Mouse (Mus musculus) megakaryocyte, embryonic 14.5 days (primary cell): ENCODE data around the gene Prr15l. TPM values are rescaled to one million over a fixed set of nuclear protein-coding genes. Genes with fewer than 3 reads are reported as not detected.

ENCODE experiments used
- H3K27me3 ChIP-seq: replicated peaks from 2 replicates; pipeline ENCODE3; 2012; ENCODE audit warnings: inconsistent platforms
- H3K36me3 ChIP-seq: replicated peaks from 2 replicates; pipeline ENCODE3; 2012; ENCODE audit warnings: low read length, inconsistent platforms, mixed read lengths
- H3K4me1 ChIP-seq: 2 replicates; pipeline ENCODE4 v1.6.1; 2012; ENCODE audit warnings: inconsistent platforms
- H3K4me3 ChIP-seq: replicated peaks from 2 replicates; pipeline ENCODE3; 2012; ENCODE audit warnings: moderate library complexity, mild to moderate bottlenecking, inconsistent platforms
- H3K9me3 ChIP-seq: 2 replicates; pipeline ENCODE4 v1.6.1; 2012; ENCODE audit warnings: inconsistent platforms
- FLI1 ChIP-seq: IDR thresholded peaks from 2 replicates; pipeline ENCODE4 v1.6.1; 2012; ENCODE audit warnings: low read length, inconsistent platforms, mixed read lengths
- GATA1 ChIP-seq: IDR thresholded peaks from 3 replicates; pipeline ENCODE4 v1.6.1; 2012; ENCODE audit warnings: mixed read lengths, low read length, inconsistent platforms, borderline replicate concordance
- polyA plus RNA-seq: library from polyadenylated mRNA; stranded (reverse); fragments of >175 nt; gene quantifications from 2 replicates; pipeline ENCODE4 v1.2.3, GENCODE M21; 2012; ENCODE audit warnings: low replicate concordance; ENCODE audit not compliant: insufficient read depth

Gene Prr15l
- polyA plus RNA-seq, 1 experiment, result not detected

GRCm38 (mm10) chr11:96975511-96976378 is 47.8 kb downstream of the Prr15l start:
- H3K9me3 ChIP-seq, result no peaks in the 10 kb centered on the region
- no peak for TF ChIP-seq FLI1
- TF ChIP-seq GATA1, result no peak
- peaks cover 10% of the 10 kb centered on the region for H3K36me3 ChIP-seq
- peaks cover 79% of the 10 kb centered on the region for H3K4me1 ChIP-seq
- H3K27me3 ChIP-seq, result no peaks in the 10 kb centered on the region
- H3K4me3 ChIP-seq, result peak overlapping the region; percentile 92

- H3K27me3 ChIP-seq, result peaks cover 2% of the 10 kb centered on the region
- peaks cover 7% of the 10 kb centered on the region for H3K36me3 ChIP-seq
- peak overlapping the region; percentile 92 for H3K4me3 ChIP-seq
- TF ChIP-seq GATA1 (no peak), FLI1 (no peak)
- peaks cover 75% of the 10 kb centered on the region for H3K4me1 ChIP-seq
- no peaks in the 10 kb centered on the region for H3K9me3 ChIP-seq
Observed at GRCm38 (mm10) chr11:96976379-96976687, 48.4 kb downstream of the Prr15l start.

- H3K4me1 ChIP-seq, result peaks cover 75% of the 10 kb centered on the region
- TF ChIP-seq FLI1 (no peak), GATA1 (no peak)
- H3K36me3 ChIP-seq, result peaks cover 5% of the 10 kb centered on the region
Observed at GRCm38 (mm10) chr11:96976911-96977591, 49.1 kb downstream of the Prr15l start.

GRCm38 (mm10) chr11:96977606-96978400 is 49.9 kb downstream of the Prr15l start:
- H3K4me3 ChIP-seq, result peak overlapping the region; percentile 92
- H3K4me1 ChIP-seq, result peaks cover 75% of the 10 kb centered on the region
- peaks cover 5% of the 10 kb centered on the region for H3K36me3 ChIP-seq
- H3K27me3 ChIP-seq, result peaks cover 9% of the 10 kb centered on the region
- no peaks in the 10 kb centered on the region for H3K9me3 ChIP-seq
- TF ChIP-seq FLI1, result peak; percentile 96
- peak; percentile 59; the same call in 1 of the 3 replicates for TF ChIP-seq GATA1

More at GRCm38 (mm10) chr11:96976911-96977591, 49.1 kb downstream of the Prr15l start:
- no peaks in the 10 kb centered on the region for H3K9me3 ChIP-seq
- H3K27me3 ChIP-seq, result peaks cover 7% of the 10 kb centered on the region
- peak overlapping the region; percentile 92 for H3K4me3 ChIP-seq

- TF ChIP-seq FLI1, result no peak
- no peak for TF ChIP-seq GATA1
- Histone ChIP-seq H3K36me3 (peaks cover 1% of the 10 kb centered on the region), H3K9me3 (no peaks in the 10 kb centered on the region), H3K4me1 (peaks cover 68% of the 10 kb centered on the region), H3K4me3 (peak overlapping the region; percentile 92), H3K27me3 (peaks cover 14% of the 10 kb centered on the region)
Observed at GRCm38 (mm10) chr11:96978401-96979246, 50.7 kb downstream of the Prr15l start.

GRCm38 (mm10) chr11:96979329-96979728 is 51.4 kb downstream of the Prr15l start:
- Histone ChIP-seq H3K4me3 (no peak overlapping the region), H3K4me1 (peaks cover 61% of the 10 kb centered on the region)
- no peak for TF ChIP-seq FLI1

GRCm38 (mm10) chr11:96980021-96980420 is 52.1 kb downstream of the Prr15l start:
- TF ChIP-seq GATA1 (no peak), FLI1 (no peak)
- Histone ChIP-seq H3K36me3 (no peaks in the 10 kb centered on the region), H3K4me3 (no peak overlapping the region), H3K9me3 (no peaks in the 10 kb centered on the region), H3K4me1 (peaks cover 55% of the 10 kb centered on the region), H3K27me3 (peaks cover 26% of the 10 kb centered on the region)

More at GRCm38 (mm10) chr11:96979329-96979728, 51.4 kb downstream of the Prr15l start:
- Histone ChIP-seq H3K27me3 (peaks cover 21% of the 10 kb centered on the region), H3K36me3 (no peaks in the 10 kb centered on the region), H3K9me3 (no peaks in the 10 kb centered on the region)

GRCm38 (mm10) chr11:96981461-96981860 is 53.6 kb downstream of the Prr15l start:
- peaks cover 41% of the 10 kb centered on the region for H3K4me1 ChIP-seq
- TF ChIP-seq GATA1, result no peak
- TF ChIP-seq FLI1, result no peak

GRCm38 (mm10) chr11:96982355-96982754 is 54.5 kb downstream of the Prr15l start:
- peaks cover 48% of the 10 kb centered on the region for H3K4me1 ChIP-seq
- H3K9me3 ChIP-seq, result no peaks in the 10 kb centered on the region
- no peaks in the 10 kb centered on the region for H3K36me3 ChIP-seq
- peak overlapping the region; percentile 86 for H3K4me3 ChIP-seq
- no peak for TF ChIP-seq GATA1
- no peak for TF ChIP-seq FLI1
- peaks cover 43% of the 10 kb centered on the region for H3K27me3 ChIP-seq

More at GRCm38 (mm10) chr11:96981461-96981860, 53.6 kb downstream of the Prr15l start:
- Histone ChIP-seq H3K27me3 (peaks cover 37% of the 10 kb centered on the region), H3K9me3 (no peaks in the 10 kb centered on the region), H3K4me3 (no peak overlapping the region), H3K36me3 (no peaks in the 10 kb centered on the region)
